Mouse (Mus musculus) midbrain, embryonic 10.5 days (tissue): Measurements from ENCODE around the gene Trpv2. TPM values are rescaled to one million over a fixed set of nuclear protein-coding genes. Genes with fewer than 3 reads are reported as not detected.

Experiments
- DNase-seq: peaks from one replicate; pipeline ENCODE4 v3.0.0-alpha.2; 2017; ENCODE audit warnings: low spot score
- H3K27ac ChIP-seq: fragments of 300-500 bp; sonication (generic); replicated peaks from 2 replicates; pipeline ENCODE4 v1.5.1; 2016; ENCODE audit warnings: mild to moderate bottlenecking
- H3K27me3 ChIP-seq: fragments of 300-500 bp; sonication (generic); 2 replicates; pipeline ENCODE4 v1.6.1; 2016; ENCODE audit warnings: low read depth, mild to moderate bottlenecking; ENCODE audit not compliant: poor library complexity, severe bottlenecking
- H3K36me3 ChIP-seq: fragments of 300-500 bp; sonication (generic); 2 replicates; pipeline ENCODE4 v1.6.1; 2016; ENCODE audit warnings: mild to moderate bottlenecking, moderate library complexity
- H3K4me1 ChIP-seq: fragments of 300-500 bp; sonication (generic); 2 replicates; pipeline ENCODE4 v1.6.1; 2016
- H3K4me3 ChIP-seq: fragments of 300-500 bp; sonication (generic); 2 replicates; pipeline ENCODE4 v1.5.1; 2016; ENCODE audit warnings: mild to moderate bottlenecking, moderate library complexity
- H3K9me3 ChIP-seq: fragments of 300-500 bp; sonication (generic); replicated peaks from 2 replicates; pipeline ENCODE4 v1.6.1; 2016; ENCODE audit warnings: mild to moderate bottlenecking
- WGBS: fragments of 180-500 bp; shearing (Covaris S2); methylation state at CpG from one replicate; pipeline ENCODE4 v1.1.7; 2016; 5-methylcytosine and 5-hydroxymethylcytosine counted together
- polyA plus RNA-seq: library from polyadenylated mRNA; unstranded; fragments of >200 nt; fragmentation: Nextera tagmentation; extraction: Ambion mirVana; gene quantifications from 2 replicates; pipeline ENCODE4 v1.2.1, GENCODE M21; 2016

Gene Trpv2
- polyA plus RNA-seq, 1 experiment from 2014 or later = 3.5 TPM

GRCm38 (mm10) chr11:62566211-62566610 lies 8.1 kb upstream of the Trpv2 start:
- Histone ChIP-seq H3K4me1 (no peaks in the 10 kb centered on the region), H3K36me3 (no peaks in the 10 kb centered on the region), H3K27ac (no peak overlapping the region), H3K9me3 (no peaks in the 10 kb centered on the region), H3K27me3 (0 out of 2 replicates have a peak, but pooled peaks cover 6% of the 10 kb centered on the region), H3K4me3 (no peak overlapping the region)
- no peak for DNase-seq
- WGBS = 75% methylated on average over 1 of the region's 1 CpGs

- 68% methylated on average over 3 of the region's 3 CpGs for WGBS
- Histone ChIP-seq H3K9me3 (no peaks in the 10 kb centered on the region), H3K4me3 (no peak overlapping the region), H3K36me3 (no peaks in the 10 kb centered on the region), H3K27me3 (no peaks in the 10 kb centered on the region), H3K4me1 (no peaks in the 10 kb centered on the region), H3K27ac (no peak overlapping the region)
- DNase-seq = no peak
These were observed 6.0 kb upstream of the Trpv2 start for GRCm38 (mm10) chr11:62568300-62568699.

- Histone ChIP-seq H3K36me3 (no peaks in the 10 kb centered on the region), H3K9me3 (no peaks in the 10 kb centered on the region), H3K27ac (no peak overlapping the region), H3K4me3 (no peak overlapping the region), H3K4me1 (peaks cover 14% of the 10 kb centered on the region), H3K27me3 (peaks cover 17% of the 10 kb centered on the region)
- WGBS = 88% methylated on average over 4 of the region's 4 CpGs
- DNase-seq = peak; percentile 10
These were observed 408 bp downstream of the Trpv2 start for GRCm38 (mm10) chr11:62574703-62575085.

GRCm38 (mm10) chr11:62575297-62575658 lies 992 bp downstream of the Trpv2 start:
- H3K36me3 ChIP-seq = no peaks in the 10 kb centered on the region
- peaks cover 17% of the 10 kb centered on the region for H3K27me3 ChIP-seq
- H3K9me3 ChIP-seq = no peaks in the 10 kb centered on the region
- DNase-seq = peak; percentile 90
- 3% methylated on average over 9 of the region's 9 CpGs for WGBS
- H3K4me1 ChIP-seq = peaks cover 14% of the 10 kb centered on the region
- peak overlapping the region; percentile 63 for H3K27ac ChIP-seq
- H3K4me3 ChIP-seq = peak overlapping the region; percentile 64

- peak; percentile 41 for DNase-seq
These were observed 1.6 kb downstream of the Trpv2 start for GRCm38 (mm10) chr11:62575659-62576438.

GRCm38 (mm10) chr11:62576530-62577152 lies 2.4 kb downstream of the Trpv2 start:
- DNase-seq = peak; percentile 10
- Histone ChIP-seq H3K4me1 (peaks cover 14% of the 10 kb centered on the region), H3K36me3 (no peaks in the 10 kb centered on the region), H3K4me3 (peak overlapping the region; percentile 64; the same call in 1 of the 2 replicates), H3K9me3 (no peaks in the 10 kb centered on the region), H3K27me3 (peaks cover 17% of the 10 kb centered on the region), H3K27ac (no peak overlapping the region)
- WGBS = 65% methylated on average over 16 of the region's 16 CpGs

More at GRCm38 (mm10) chr11:62575659-62576438, 1.6 kb downstream of the Trpv2 start:
- Histone ChIP-seq H3K4me1 (peaks cover 14% of the 10 kb centered on the region), H3K9me3 (no peaks in the 10 kb centered on the region), H3K4me3 (peak overlapping the region; percentile 64), H3K27ac (peak overlapping the region; percentile 63), H3K36me3 (no peaks in the 10 kb centered on the region), H3K27me3 (peaks cover 17% of the 10 kb centered on the region)
- WGBS = 7% methylated on average over 27 of the region's 27 CpGs

GRCm38 (mm10) chr11:62583031-62583430 lies 8.7 kb downstream of the Trpv2 start:
- DNase-seq = no peak
- Histone ChIP-seq H3K4me1 (peaks cover 5% of the 10 kb centered on the region; the same call in 1 of the 2 replicates), H3K36me3 (no peaks in the 10 kb centered on the region), H3K27me3 (no peaks in the 10 kb centered on the region), H3K4me3 (no peak overlapping the region), H3K27ac (no peak overlapping the region), H3K9me3 (no peaks in the 10 kb centered on the region)
- 67% methylated on average over 6 of the region's 6 CpGs for WGBS

- DNase-seq = no peak
- WGBS = 86% methylated on average over 9 of the region's 9 CpGs
These were observed 10.5 kb downstream of the Trpv2 start for GRCm38 (mm10) chr11:62584671-62585206.

GRCm38 (mm10) chr11:62587034-62587433 lies 12.7 kb downstream of the Trpv2 start:
- no peak overlapping the region for H3K27ac ChIP-seq
- no peaks in the 10 kb centered on the region for H3K36me3 ChIP-seq
- no peaks in the 10 kb centered on the region for H3K9me3 ChIP-seq
- peaks cover 8% of the 10 kb centered on the region; the same call in 1 of the 2 replicates for H3K4me1 ChIP-seq
- H3K27me3 ChIP-seq = no peaks in the 10 kb centered on the region
- no peak overlapping the region for H3K4me3 ChIP-seq
- 87% methylated on average over 5 of the region's 5 CpGs for WGBS
- no peak for DNase-seq

More at GRCm38 (mm10) chr11:62584671-62585206, 10.5 kb downstream of the Trpv2 start:
- H3K9me3 ChIP-seq = no peaks in the 10 kb centered on the region
- H3K36me3 ChIP-seq = no peaks in the 10 kb centered on the region
- no peak overlapping the region for H3K4me3 ChIP-seq
- H3K4me1 ChIP-seq = peaks cover 8% of the 10 kb centered on the region; the same call in 1 of the 2 replicates
- no peaks in the 10 kb centered on the region for H3K27me3 ChIP-seq
- H3K27ac ChIP-seq = no peak overlapping the region

GRCm38 (mm10) chr11:62589391-62589790 lies 15.1 kb downstream of the Trpv2 start:
- no peaks in the 10 kb centered on the region for H3K27me3 ChIP-seq
- H3K4me1 ChIP-seq = 0 out of 2 replicates have a peak, but pooled peaks cover 3% of the 10 kb centered on the region
- 80% methylated on average over 10 of the region's 10 CpGs for WGBS
- no peak overlapping the region for H3K27ac ChIP-seq
- H3K36me3 ChIP-seq = no peaks in the 10 kb centered on the region
- no peak overlapping the region for H3K4me3 ChIP-seq
- DNase-seq = no peak
- H3K9me3 ChIP-seq = no peaks in the 10 kb centered on the region

GRCm38 (mm10) chr11:62591026-62591425 lies 16.7 kb downstream of the Trpv2 start:
- Histone ChIP-seq H3K27me3 (no peaks in the 10 kb centered on the region), H3K4me3 (no peak overlapping the region), H3K4me1 (0 out of 2 replicates have a peak, but pooled peaks cover 3% of the 10 kb centered on the region), H3K27ac (0 out of 2 replicates have a peak overlapping the region, but pooled peaks have one; percentile 28), H3K9me3 (no peaks in the 10 kb centered on the region), H3K36me3 (no peaks in the 10 kb centered on the region)
- WGBS = 95% methylated on average over 2 of the region's 2 CpGs
- no peak for DNase-seq

- no peak overlapping the region for H3K4me3 ChIP-seq
- no peaks in the 10 kb centered on the region for H3K27me3 ChIP-seq
- no peak overlapping the region for H3K27ac ChIP-seq
- H3K9me3 ChIP-seq = no peaks in the 10 kb centered on the region
- no peak for DNase-seq
- WGBS = 88% methylated on average over 8 of the region's 8 CpGs
- H3K4me1 ChIP-seq = 0 out of 2 replicates have a peak, but pooled peaks cover 3% of the 10 kb centered on the region
- no peaks in the 10 kb centered on the region for H3K36me3 ChIP-seq
These were observed 17.8 kb downstream of the Trpv2 start for GRCm38 (mm10) chr11:62591904-62592575.
